Mouse (Mus musculus): ENCODE data around the gene Sgtb. TPM values are rescaled to one million over a fixed set of nuclear protein-coding genes. Genes with fewer than 3 reads are reported as not detected.

The Sgtb gene
- polyA plus RNA-seq, 1 experiment from 2014 or later, result 3.3 TPM

- no peak for DNase-seq (ENCODE audit: low spot score)
- H3K27me3 ChIP-seq (ENCODE audit: control insufficient read depth, insufficient read depth, low read length), result no peaks in the 10 kb centered on the region
- peak overlapping the region; percentile 98 for H3K4me2 ChIP-seq (replicated peaks; ENCODE audit: low read depth)
- peak overlapping the region; percentile 76 for H3K9ac ChIP-seq (ENCODE audit: low read length)
- peak overlapping the region; percentile 71; the same call in 1 of the 2 replicates for H3K27ac ChIP-seq (replicated peaks)
- no peak for TF ChIP-seq CTCF (IDR thresholded peaks at IDR 0.05; ENCODE audit: low read depth)
- TF ChIP-seq EP300 (optimal IDR thresholded peaks at IDR 0.05), result no peak
- no peaks in the 10 kb centered on the region for H3K9me3 ChIP-seq (ENCODE audit: control insufficient read depth, low read length)
- no peaks in the 10 kb centered on the region for H3K36me3 ChIP-seq (ENCODE audit: control insufficient read depth, insufficient read depth, low read length)
- 32% methylated on average over 7 of the region's 7 CpGs for WGBS
- ATAC-seq (ENCODE audit: low FRiP score, low TSS enrichment), result no peak
- no peaks in the 10 kb centered on the region for H3K4me1 ChIP-seq (replicated peaks; ENCODE audit: control insufficient read depth, insufficient read depth)
- peak overlapping the region; percentile 94 for H3K4me3 ChIP-seq (ENCODE audit: low read depth, low read length)
Measured at GRCm38 (mm10) chr13:104110526-104110925, 985 bp downstream of the Sgtb start.

GRCm38 (mm10) chr13:104112266-104112900, 2.8 kb downstream of the Sgtb start:
- H3K4me2 ChIP-seq (replicated peaks; ENCODE audit: low read depth), result no peak overlapping the region
- ATAC-seq (ENCODE audit: low FRiP score, low TSS enrichment) (no peak), DNase-seq (ENCODE audit: low spot score) (no peak)
- TF ChIP-seq EP300 (optimal IDR thresholded peaks at IDR 0.05), result no peak
- TF ChIP-seq CTCF (IDR thresholded peaks at IDR 0.05; ENCODE audit: low read depth), result no peak
- no peak overlapping the region for H3K9ac ChIP-seq (ENCODE audit: low read length)
- no peaks in the 10 kb centered on the region for H3K4me1 ChIP-seq (replicated peaks; ENCODE audit: control insufficient read depth, insufficient read depth)
- H3K4me3 ChIP-seq (ENCODE audit: low read depth, low read length), result no peak overlapping the region
- H3K36me3 ChIP-seq (ENCODE audit: control insufficient read depth, insufficient read depth, low read length), result no peaks in the 10 kb centered on the region
- H3K27ac ChIP-seq (replicated peaks), result no peak overlapping the region
- no peaks in the 10 kb centered on the region for H3K9me3 ChIP-seq (ENCODE audit: control insufficient read depth, low read length)
- no peaks in the 10 kb centered on the region for H3K27me3 ChIP-seq (ENCODE audit: control insufficient read depth, insufficient read depth, low read length)
- 69% methylated on average over 12 of the region's 12 CpGs for WGBS

GRCm38 (mm10) chr13:104113782-104114181, 4.2 kb downstream of the Sgtb start:
- Histone ChIP-seq H3K36me3 (ENCODE audit: control insufficient read depth, insufficient read depth, low read length) (no peaks in the 10 kb centered on the region), H3K4me1 (replicated peaks; ENCODE audit: control insufficient read depth, insufficient read depth) (no peaks in the 10 kb centered on the region), H3K27ac (replicated peaks) (no peak overlapping the region), H3K9ac (ENCODE audit: low read length) (no peak overlapping the region), H3K4me2 (replicated peaks; ENCODE audit: low read depth) (no peak overlapping the region), H3K9me3 (ENCODE audit: control insufficient read depth, low read length) (no peaks in the 10 kb centered on the region), H3K4me3 (ENCODE audit: low read depth, low read length) (no peak overlapping the region), H3K27me3 (ENCODE audit: control insufficient read depth, insufficient read depth, low read length) (no peaks in the 10 kb centered on the region)
- TF ChIP-seq EP300 (optimal IDR thresholded peaks at IDR 0.05) (no peak), CTCF (IDR thresholded peaks at IDR 0.05; ENCODE audit: low read depth) (peak; percentile 40)
- ATAC-seq (ENCODE audit: low FRiP score, low TSS enrichment) (no peak), DNase-seq (ENCODE audit: low spot score) (no peak)
- WGBS, result 95% methylated on average over 4 of the region's 4 CpGs

GRCm38 (mm10) chr13:104114827-104115226, 5.3 kb downstream of the Sgtb start:
- TF ChIP-seq EP300 (optimal IDR thresholded peaks at IDR 0.05) (no peak), CTCF (IDR thresholded peaks at IDR 0.05; ENCODE audit: low read depth) (no peak)
- Histone ChIP-seq H3K36me3 (ENCODE audit: control insufficient read depth, insufficient read depth, low read length) (no peaks in the 10 kb centered on the region), H3K4me2 (replicated peaks; ENCODE audit: low read depth) (no peak overlapping the region), H3K9me3 (ENCODE audit: control insufficient read depth, low read length) (no peaks in the 10 kb centered on the region), H3K4me1 (replicated peaks; ENCODE audit: control insufficient read depth, insufficient read depth) (no peaks in the 10 kb centered on the region), H3K9ac (ENCODE audit: low read length) (no peak overlapping the region), H3K27me3 (ENCODE audit: control insufficient read depth, insufficient read depth, low read length) (no peaks in the 10 kb centered on the region), H3K4me3 (ENCODE audit: low read depth, low read length) (no peak overlapping the region), H3K27ac (replicated peaks) (no peak overlapping the region)
- WGBS, result 93% methylated on average over 2 of the region's 2 CpGs
- DNase-seq (ENCODE audit: low spot score) (no peak), ATAC-seq (ENCODE audit: low FRiP score, low TSS enrichment) (no peak)

- TF ChIP-seq CTCF (IDR thresholded peaks at IDR 0.05; ENCODE audit: low read depth) (no peak), EP300 (optimal IDR thresholded peaks at IDR 0.05) (no peak)
- ATAC-seq (ENCODE audit: low FRiP score, low TSS enrichment) (peak; percentile 32; the same call in 1 of the 2 replicates), DNase-seq (ENCODE audit: low spot score) (no peak)
- H3K27me3 ChIP-seq (ENCODE audit: control insufficient read depth, insufficient read depth, low read length), result no peaks in the 10 kb centered on the region
- no peak overlapping the region for H3K9ac ChIP-seq (ENCODE audit: low read length)
- no peaks in the 10 kb centered on the region for H3K4me1 ChIP-seq (replicated peaks; ENCODE audit: control insufficient read depth, insufficient read depth)
- peak overlapping the region; percentile 32 for H3K4me2 ChIP-seq (replicated peaks; ENCODE audit: low read depth)
- WGBS, result 41% methylated on average over 17 of the region's 17 CpGs
- 0 out of 2 replicates have a peak overlapping the region, but pooled peaks have one; percentile 18 for H3K27ac ChIP-seq (replicated peaks)
- H3K4me3 ChIP-seq (ENCODE audit: low read depth, low read length), result no peak overlapping the region
- no peaks in the 10 kb centered on the region for H3K36me3 ChIP-seq (ENCODE audit: control insufficient read depth, insufficient read depth, low read length)
- H3K9me3 ChIP-seq (ENCODE audit: control insufficient read depth, low read length), result no peaks in the 10 kb centered on the region
Measured at GRCm38 (mm10) chr13:104122078-104122840, 12.7 kb downstream of the Sgtb start.
